Mouse (Mus musculus) stomach, postnatal 0 days (tissue): ENCODE measurements at regions not wholly inside any gene's neighbourhood (a gene's known extent, or its start where the extent isn't known, plus 50 kb on each side); places are given as distances from the start of the nearest gene placed in this dataset.

Experiments
- ATAC-seq: fragments of 200-750 bp; cut with Nextera tagmentation; 2 replicates; pipeline ENCODE4 v1.8.0; 2017; ENCODE audit not compliant: low FRiP score, low TSS enrichment
- DNase-seq: peaks from one replicate; pipeline ENCODE4 v3.0.0-alpha.2; 2016; ENCODE audit warnings: low spot score
- H3K27ac ChIP-seq: fragments of 300-500 bp; sonication (generic); replicated peaks from 2 replicates; pipeline ENCODE4 v1.5.1; 2014; ENCODE audit warnings: mild to moderate bottlenecking, control low read depth
- H3K27me3 ChIP-seq: fragments of 300-500 bp; sonication (generic); 2 replicates; pipeline ENCODE4 v1.6.1; 2014; ENCODE audit warnings: low read length; ENCODE audit not compliant: control insufficient read depth, insufficient read depth
- H3K36me3 ChIP-seq: fragments of 300-500 bp; sonication (generic); 2 replicates; pipeline ENCODE4 v1.6.1; 2014; ENCODE audit warnings: low read length, mixed read lengths; ENCODE audit not compliant: control insufficient read depth, insufficient read depth
- H3K4me1 ChIP-seq: fragments of 300-500 bp; sonication (generic); replicated peaks from 2 replicates; pipeline ENCODE4 v1.6.1; 2014; ENCODE audit warnings: antibody characterized with exemption; ENCODE audit not compliant: control insufficient read depth, insufficient read depth
- H3K4me2 ChIP-seq: fragments of 300-500 bp; sonication (generic); replicated peaks from 2 replicates; pipeline ENCODE4 v1.6.1; 2014; ENCODE audit warnings: low read depth, mild to moderate bottlenecking, control low read depth, moderate library complexity
- H3K4me3 ChIP-seq: fragments of 300-500 bp; sonication (generic); 2 replicates; pipeline ENCODE4 v1.5.1; 2014; ENCODE audit warnings: low read depth, low read length, control low read depth
- H3K9ac ChIP-seq: fragments of 300-500 bp; sonication (generic); 2 replicates; pipeline ENCODE4 v1.6.1; 2014; ENCODE audit warnings: mild to moderate bottlenecking, low read length, control low read depth, mixed read lengths
- H3K9me3 ChIP-seq: fragments of 300-500 bp; sonication (generic); 2 replicates; pipeline ENCODE4 v1.6.1; 2016; ENCODE audit warnings: low read length; ENCODE audit not compliant: control insufficient read depth
- CTCF ChIP-seq: IDR thresholded peaks from 2 replicates; pipeline ENCODE4 v1.5.1; 2016; ENCODE audit warnings: antibody characterized with exemption, low read depth, mild to moderate bottlenecking, moderate library complexity
- EP300 ChIP-seq: optimal IDR thresholded peaks from 2 replicates; pipeline ENCODE3; 2016; ENCODE audit warnings: antibody characterized with exemption
- WGBS: fragments of 180-500 bp; shearing (Covaris S2); extraction: QIAGEN DNeasy Blood & Tissue Kit; methylation state at CpG from one replicate; pipeline ENCODE4 v1.1.7; 2014; 5-methylcytosine and 5-hydroxymethylcytosine counted together

DNA sequence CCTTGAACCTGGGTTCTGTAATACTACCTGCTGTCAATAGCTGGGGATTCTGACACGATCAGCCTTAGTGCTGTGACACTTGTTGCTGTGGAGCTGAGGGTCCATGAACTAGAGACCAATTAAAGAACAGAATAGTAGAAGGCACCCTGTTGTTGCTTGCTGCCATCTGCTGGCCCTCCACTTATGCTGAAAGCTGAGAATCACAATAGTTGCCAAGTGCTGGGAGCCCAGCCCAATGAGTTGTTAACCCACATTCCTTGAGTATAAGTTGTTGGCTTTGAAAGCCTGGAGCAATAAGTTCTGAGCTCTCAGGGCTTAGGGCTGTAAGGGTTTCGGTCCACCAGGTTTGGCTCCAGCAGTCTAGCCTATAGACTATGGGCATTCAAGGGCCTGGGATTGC, 267.7 kb downstream of the Dhx35 start:
- H3K9me3 ChIP-seq, result no peaks in the 10 kb centered on the region
- DNase-seq, result no peak
- H3K9ac ChIP-seq, result no peak overlapping the region
- no peaks in the 10 kb centered on the region for H3K4me1 ChIP-seq
- H3K36me3 ChIP-seq, result no peaks in the 10 kb centered on the region
- H3K27ac ChIP-seq, result no peak overlapping the region
- H3K4me2 ChIP-seq, result no peak overlapping the region
- H3K4me3 ChIP-seq, result no peak overlapping the region
- no peak for ATAC-seq
- TF ChIP-seq EP300, result no peak
- peak; percentile 50 for TF ChIP-seq CTCF
- WGBS, result 78% methylated on average over 2 of the region's 2 CpGs
- no peaks in the 10 kb centered on the region for H3K27me3 ChIP-seq

DNA sequence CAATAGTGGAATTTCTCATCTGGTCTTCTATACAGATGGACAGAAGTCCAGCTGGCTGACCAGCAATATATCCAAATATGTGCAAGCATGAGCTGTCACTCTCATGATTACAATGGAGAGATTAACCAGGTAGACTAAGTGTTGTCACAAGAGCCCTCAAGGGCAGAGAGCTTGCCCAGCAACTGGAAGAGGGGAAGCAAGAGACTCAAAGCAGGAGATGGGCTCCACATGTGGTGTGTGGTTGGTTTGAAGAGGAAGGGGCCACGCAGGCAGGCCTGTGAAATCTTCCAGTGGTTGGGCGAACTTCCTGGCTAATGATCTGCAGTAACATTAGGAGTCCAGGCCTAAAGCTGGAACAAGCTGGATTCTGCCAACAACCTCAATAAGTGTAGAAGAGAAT, 268.1 kb downstream of the Dhx35 start:
- no peak for ATAC-seq
- Histone ChIP-seq H3K9me3 (no peaks in the 10 kb centered on the region), H3K27ac (no peak overlapping the region), H3K36me3 (no peaks in the 10 kb centered on the region), H3K9ac (no peak overlapping the region), H3K27me3 (no peaks in the 10 kb centered on the region), H3K4me2 (no peak overlapping the region), H3K4me3 (no peak overlapping the region), H3K4me1 (no peaks in the 10 kb centered on the region)
- 74% methylated on average over 2 of the region's 2 CpGs for WGBS
- TF ChIP-seq EP300 (no peak), CTCF (no peak)
- DNase-seq, result no peak

DNA sequence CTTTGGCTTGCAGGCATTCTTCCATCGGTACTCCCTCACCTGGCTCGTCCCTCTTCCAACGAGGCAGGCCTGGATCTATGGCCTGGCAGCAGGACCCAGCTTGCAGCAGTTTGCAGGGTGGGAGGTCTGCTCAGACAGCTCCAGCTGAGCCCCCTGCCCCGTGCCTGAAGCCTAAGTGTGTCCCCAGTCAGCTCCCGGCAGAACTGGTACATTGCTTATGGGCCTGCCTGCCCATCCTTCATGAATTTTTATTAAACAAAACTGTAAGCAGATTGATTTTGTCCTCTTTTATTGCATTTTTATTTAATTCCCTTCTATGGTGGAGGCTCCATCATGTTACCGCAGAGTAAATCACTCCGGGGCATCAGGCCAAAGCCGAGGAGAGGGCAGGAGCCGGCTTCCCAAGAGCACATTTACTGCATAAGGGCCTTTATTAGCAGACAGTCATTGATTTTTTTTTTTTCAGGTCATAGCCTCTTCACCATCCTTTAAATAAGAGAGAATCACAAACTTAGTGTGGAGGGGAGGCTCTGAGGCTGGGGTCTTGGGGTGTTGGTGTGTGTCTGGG, 269.9 kb downstream of the Dhx35 start:
- 57% methylated on average over 9 of the region's 9 CpGs for WGBS
- no peak for TF ChIP-seq CTCF
- TF ChIP-seq EP300, result no peak
- Histone ChIP-seq H3K27ac (no peak overlapping the region), H3K9me3 (no peaks in the 10 kb centered on the region), H3K4me3 (no peak overlapping the region), H3K4me2 (no peak overlapping the region), H3K4me1 (no peaks in the 10 kb centered on the region), H3K36me3 (no peaks in the 10 kb centered on the region), H3K9ac (no peak overlapping the region), H3K27me3 (no peaks in the 10 kb centered on the region)
- DNase-seq (no peak), ATAC-seq (no peak)

DNA sequence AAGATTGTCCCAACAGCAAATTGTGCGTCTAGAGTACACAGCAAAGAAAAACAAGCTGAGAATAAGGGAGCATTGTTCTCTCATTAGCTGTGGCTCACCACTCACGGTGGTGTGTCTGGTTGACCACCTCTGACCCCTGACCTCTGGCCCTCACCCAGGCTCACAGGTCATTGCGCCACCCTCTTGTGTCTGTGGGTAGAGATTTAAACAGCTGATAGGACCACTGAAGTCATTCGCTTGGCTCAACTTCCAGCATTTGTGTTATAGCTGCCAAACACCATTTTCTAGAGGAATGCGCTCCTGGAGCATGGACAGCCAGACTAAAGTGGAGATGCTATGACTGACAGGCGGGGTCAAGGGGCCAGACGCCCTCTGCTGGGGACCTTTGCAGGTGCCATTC, 272.9 kb downstream of the Dhx35 start:
- TF ChIP-seq CTCF (0 out of 2 replicates have a peak, but pooled peaks have one; percentile 3), EP300 (no peak)
- Histone ChIP-seq H3K4me1 (no peaks in the 10 kb centered on the region), H3K27me3 (no peaks in the 10 kb centered on the region), H3K27ac (no peak overlapping the region), H3K4me2 (no peak overlapping the region), H3K4me3 (no peak overlapping the region), H3K9me3 (no peaks in the 10 kb centered on the region), H3K36me3 (no peaks in the 10 kb centered on the region), H3K9ac (no peak overlapping the region)
- 64% methylated on average over 7 of the region's 7 CpGs for WGBS
- DNase-seq (no peak), ATAC-seq (no peak)

DNA sequence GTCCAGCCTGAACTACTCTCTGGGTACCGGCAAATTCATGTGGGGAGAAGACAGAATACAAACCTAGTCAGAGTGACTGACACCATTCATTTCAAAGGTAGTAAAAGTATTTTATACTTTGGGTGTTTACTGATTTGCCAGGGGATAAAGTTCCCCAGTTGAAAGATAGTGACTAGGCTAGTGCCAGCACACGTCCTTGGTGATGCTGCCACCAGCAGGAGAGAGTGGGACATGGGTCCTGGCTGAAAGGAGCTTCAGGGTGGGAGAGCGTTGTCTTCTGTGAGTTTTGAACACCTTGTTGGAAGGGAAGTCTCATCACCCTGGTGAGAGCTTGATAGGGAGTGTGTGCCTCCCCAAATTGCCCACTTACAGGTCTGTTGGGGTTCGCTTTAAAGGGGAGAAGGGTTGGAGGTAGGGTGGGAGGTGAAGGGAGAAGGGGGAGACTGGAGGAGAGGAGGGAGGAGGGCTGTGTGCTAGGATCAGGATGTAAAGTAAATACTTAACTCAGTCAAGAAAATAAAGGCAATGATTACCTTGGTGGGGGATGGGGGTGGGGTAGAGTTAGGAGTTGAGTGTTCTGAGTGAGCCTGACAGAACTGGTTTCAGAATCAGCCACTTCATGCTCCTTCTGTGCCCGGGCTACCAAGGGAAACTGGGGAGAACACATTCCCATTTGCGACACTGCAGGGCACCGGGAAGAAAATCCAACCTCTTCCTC, 273.9 kb downstream of the Dhx35 start:
- H3K27ac ChIP-seq, result no peak overlapping the region
- ATAC-seq, result no peak
- DNase-seq, result no peak

DNA sequence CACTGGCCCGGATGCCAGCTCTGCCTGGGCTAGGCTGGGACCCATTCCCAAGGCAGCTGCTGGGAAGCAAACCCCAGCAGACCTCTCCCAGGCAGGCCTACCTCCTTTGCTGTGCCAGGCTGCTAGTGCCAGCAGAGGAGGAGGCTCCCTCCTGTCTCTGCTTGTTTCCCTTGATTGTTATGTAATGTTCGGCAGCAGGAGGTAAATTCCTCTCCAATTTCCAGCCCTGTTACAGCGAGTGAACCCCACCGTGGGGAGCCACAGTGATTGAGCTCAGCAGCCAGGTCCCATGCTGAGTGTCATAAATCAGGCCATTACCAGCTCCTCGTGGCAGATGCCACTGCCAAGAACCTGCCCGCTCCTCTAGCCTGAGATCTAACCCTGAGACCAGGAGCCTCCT, 274.6 kb downstream of the Dhx35 start:
- ATAC-seq (no peak), DNase-seq (no peak)
- Histone ChIP-seq H3K36me3 (no peaks in the 10 kb centered on the region), H3K27me3 (no peaks in the 10 kb centered on the region), H3K4me2 (no peak overlapping the region), H3K4me3 (no peak overlapping the region), H3K9me3 (no peaks in the 10 kb centered on the region), H3K9ac (no peak overlapping the region), H3K27ac (no peak overlapping the region), H3K4me1 (no peaks in the 10 kb centered on the region)
- TF ChIP-seq CTCF, result no peak
- TF ChIP-seq EP300, result no peak
- WGBS, result 24% methylated on average over 6 of the region's 6 CpGs

More for the DNA sequence above, 273.9 kb downstream of the Dhx35 start:
- H3K4me1 ChIP-seq, result no peaks in the 10 kb centered on the region
- H3K36me3 ChIP-seq, result no peaks in the 10 kb centered on the region
- WGBS, result 47% methylated on average over 7 of the region's 7 CpGs
- no peak overlapping the region for H3K4me3 ChIP-seq
- H3K27me3 ChIP-seq, result no peaks in the 10 kb centered on the region
- no peak overlapping the region for H3K4me2 ChIP-seq
- TF ChIP-seq EP300 (no peak), CTCF (0 out of 2 replicates have a peak, but pooled peaks have one; percentile 15)
- no peak overlapping the region for H3K9ac ChIP-seq
- no peaks in the 10 kb centered on the region for H3K9me3 ChIP-seq
